Mouse (Mus musculus): ENCODE measurements around the gene Cfap73.
A peak's percentile ranks its signal among the peaks of the same experiment; 100 is the strongest.

Cfap73 gene

DNA sequence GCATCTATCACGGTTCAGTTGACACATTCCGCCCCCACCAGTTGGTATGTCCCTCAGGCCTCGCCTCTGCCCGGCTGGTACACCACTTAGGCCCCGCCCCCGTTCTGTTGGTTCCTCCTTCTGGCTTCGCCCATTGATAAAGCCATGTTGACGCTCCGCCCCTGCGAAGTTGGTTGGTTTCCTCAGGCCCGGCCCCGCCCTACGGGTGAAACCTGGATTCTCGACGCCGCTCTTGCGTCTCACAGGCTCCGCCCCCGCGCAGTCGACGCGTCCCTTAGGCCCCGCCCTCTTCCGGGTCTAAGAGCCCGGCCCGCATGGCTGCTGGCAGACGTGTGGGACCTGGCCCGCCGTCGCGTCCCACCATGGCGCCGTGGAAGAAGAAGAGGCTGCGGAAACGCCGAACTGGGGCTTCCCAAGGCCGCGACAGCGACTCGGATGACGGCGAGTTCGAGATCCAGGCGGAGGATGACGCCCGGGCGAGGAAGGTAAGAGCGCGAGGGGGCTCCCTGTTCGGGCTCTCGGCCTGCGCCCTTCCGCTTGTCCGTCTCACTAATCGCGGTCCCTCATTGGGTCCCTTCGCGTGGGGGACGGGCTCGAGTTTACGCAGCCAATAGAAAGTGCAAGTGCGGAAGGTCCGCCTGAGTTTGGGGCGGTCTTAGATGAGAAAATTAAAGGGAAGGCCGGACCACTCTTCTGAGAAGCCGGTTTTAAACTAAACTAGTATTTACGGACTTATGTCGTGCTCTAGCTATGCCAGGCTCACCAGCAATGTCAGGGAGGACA, 21.0 kb downstream of the Cfap73 start:
- DNase-seq (ENCODE audit: low read depth, low spot score), result peak; percentile 100

DNA sequence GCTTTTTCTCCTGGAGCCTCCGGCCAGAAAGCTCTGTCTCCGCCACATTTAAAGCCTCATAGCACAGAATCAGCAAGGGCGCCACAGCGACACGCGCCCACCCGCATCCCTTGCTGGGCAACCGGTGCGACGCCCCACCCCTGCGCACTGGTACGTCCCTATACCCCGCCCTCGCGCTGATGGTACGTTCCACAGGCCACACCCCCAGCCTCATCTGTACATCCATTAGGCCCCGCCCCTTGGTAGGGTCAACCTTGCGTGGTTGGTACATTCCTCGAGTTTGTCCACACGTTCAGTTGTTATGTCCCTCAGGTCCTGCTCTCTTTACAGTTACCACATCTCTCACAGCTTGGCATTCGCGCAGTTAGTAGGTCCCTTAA, 21.6 kb downstream of the Cfap73 start, which contains the start of the genes Rita1 and Ddx54:
Gene Rita1, minus strand, starts transcription at position 148 of the 380 bp plus-strand sequence.
Gene Ddx54, plus strand, starts transcription at position 298 of the 380 bp plus-strand sequence.
- no peak for DNase-seq (ENCODE audit: low read depth, low spot score)

DNA sequence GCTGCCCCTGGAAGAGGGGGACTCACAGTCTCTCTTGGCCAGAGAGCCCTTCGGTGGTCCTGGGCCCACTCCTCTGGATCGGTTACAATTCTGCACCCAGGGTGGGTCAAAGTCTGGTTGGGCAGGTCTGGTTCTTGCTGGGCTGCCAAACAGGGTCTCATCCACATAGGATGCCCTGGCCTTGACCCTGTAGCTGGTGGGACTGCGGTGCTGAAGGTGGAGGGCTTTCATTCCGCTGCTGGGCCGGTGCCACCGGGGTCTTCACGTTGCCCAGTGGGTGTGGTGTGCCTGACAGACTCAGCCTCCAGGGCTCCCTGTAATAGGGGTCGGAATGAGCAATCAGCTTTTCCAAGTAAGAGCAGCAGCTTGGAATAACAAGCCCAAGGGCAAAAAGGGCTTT, 22.6 kb downstream of the Cfap73 start:
- DNase-seq (ENCODE audit: low read depth, low spot score), result no peak

- no peak for DNase-seq (ENCODE audit: low read depth, low spot score)
These were observed 23.1 kb downstream of the Cfap73 start for GRCm38 (mm10) chr5:120610906-120611305.

DNA sequence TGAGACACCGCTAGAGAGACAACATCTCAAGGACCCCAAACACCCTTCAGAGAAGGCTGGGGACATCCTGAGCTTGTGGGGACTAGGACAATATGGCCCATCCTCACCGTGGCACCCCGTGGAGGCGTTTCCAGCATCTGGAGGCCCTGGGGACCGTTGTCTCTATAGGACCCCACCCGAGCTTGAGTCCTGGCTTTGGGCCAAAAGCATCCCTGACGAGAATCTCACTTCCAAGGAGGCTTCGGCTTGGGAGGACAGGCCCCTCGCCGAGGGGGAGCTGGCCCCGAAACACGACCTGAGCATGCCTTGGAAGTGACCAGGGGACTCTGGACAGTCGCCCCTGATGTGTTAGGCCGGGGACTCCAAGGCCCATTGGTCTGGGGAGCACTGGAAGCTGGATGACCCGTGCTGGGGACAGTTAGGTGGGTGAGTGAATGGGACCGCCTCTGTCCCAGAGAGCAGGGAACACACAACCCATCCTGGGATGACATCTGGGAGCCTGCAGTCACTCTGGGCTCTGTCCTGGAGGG, 24.7 kb downstream of the Cfap73 start:
- DNase-seq (ENCODE audit: low read depth, low spot score), result no peak

GRCm38 (mm10) chr5:120607335-120607734, 26.7 kb downstream of the Cfap73 start:
- DNase-seq (ENCODE audit: low read depth, low spot score), result no peak

- no peak for DNase-seq (ENCODE audit: low read depth, low spot score)
These were observed 27.3 kb downstream of the Cfap73 start for GRCm38 (mm10) chr5:120606590-120607200.

DNA sequence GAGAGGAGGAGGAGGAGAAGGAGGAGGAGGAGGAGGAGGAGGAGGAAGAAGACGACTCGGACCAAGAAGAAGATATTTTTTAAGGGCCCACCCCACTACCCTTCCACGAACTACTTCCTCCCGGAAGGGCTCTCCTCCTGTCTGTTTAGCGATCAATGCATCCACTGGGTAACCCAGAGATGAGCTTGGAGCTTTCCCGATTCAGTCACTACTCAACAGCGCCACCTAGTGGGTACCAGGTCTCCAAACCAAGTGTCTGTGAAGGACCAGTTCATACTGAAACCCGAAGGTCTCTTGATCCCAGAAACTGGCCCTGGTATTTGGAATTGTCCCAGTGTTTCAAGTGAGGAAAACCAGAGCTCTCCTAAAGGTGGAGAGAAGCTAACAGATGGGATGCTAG, 28.3 kb downstream of the Cfap73 start:
- DNase-seq (ENCODE audit: low read depth, low spot score), result peak; percentile 87

GRCm38 (mm10) chr5:120605241-120605661, 28.8 kb downstream of the Cfap73 start:
- no peak for DNase-seq (ENCODE audit: low read depth, low spot score)

DNA sequence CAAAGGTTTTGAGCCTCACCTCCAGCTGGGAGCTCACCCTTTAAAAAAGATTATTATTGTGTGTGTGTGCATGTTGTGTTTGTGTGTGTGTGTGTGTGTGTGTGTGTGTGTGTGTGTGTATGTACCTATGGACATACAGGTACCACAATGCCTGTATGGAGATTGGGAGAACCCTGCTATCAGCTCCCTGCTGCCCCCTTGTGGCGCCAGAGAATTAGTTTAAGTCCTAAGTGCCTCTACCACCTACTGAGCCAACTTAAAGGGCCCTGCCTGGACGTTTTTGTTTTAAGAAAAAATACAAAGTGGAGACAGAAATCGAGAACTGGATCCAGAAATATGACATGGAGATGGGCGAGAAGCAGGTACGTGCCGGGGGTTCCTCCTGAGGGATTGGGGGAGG, 29.2 kb downstream of the Cfap73 start:
- peak; percentile 83 for DNase-seq (ENCODE audit: low read depth, low spot score)

GRCm38 (mm10) chr5:120603515-120603914, 30.5 kb downstream of the Cfap73 start:
- DNase-seq (ENCODE audit: low read depth, low spot score), result no peak

DNA sequence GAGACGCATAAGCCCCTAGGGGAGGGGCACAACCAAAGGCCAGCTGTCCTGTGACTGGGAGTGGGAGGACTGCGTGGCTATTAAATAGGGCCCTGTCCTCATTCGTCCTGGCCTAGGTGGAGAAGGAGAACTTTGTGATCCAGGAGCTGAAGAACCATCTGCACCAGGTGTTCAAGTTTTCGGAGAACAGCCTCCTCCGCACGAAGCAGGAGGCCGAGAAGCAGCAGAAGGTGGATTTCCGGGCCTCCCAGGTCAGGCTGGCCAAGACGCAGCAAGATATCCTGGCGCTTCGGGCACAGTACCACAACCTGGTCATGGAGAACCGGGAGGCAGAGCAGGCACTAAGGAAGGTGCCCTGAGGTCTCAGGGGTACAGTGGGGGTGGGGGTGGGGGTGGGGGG, 31.8 kb downstream of the Cfap73 start:
- no peak for DNase-seq (ENCODE audit: low read depth, low spot score)

DNA sequence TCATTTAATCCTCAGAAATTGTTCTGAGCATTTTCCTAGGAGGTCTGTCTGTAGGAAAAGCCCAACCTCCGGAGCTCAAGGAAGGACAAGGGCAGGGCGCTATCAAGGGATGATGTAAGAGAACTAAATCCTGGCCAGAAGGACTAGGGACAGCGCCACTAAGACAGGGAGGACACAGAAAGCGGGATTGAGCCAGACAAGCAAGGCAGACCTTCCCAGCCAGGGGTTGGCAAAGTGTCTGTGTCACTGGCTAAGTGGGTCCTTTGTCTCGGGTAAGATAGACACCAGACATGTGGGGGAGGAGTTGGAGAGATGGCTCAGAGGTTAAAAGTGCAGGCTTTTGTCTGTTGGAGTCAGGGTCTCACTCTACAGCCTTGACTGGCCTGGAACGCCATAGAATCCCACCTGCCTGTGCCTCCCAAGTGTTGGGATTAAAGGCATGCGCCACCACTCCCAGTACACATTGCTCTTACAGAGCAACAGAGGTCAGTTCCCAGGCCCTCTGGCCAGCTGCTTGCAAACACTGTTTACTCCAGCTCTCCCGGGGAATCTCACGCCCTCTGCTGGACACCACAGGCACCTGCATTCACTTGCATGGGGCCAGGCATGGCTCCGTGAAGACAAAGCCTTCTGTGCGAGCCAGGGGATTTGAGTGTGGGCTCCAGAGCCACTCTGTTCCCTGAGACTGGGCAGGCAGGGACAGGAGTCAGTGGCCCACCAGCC, 32.9 kb downstream of the Cfap73 start:
- no peak for DNase-seq (ENCODE audit: low read depth, low spot score)

DNA sequence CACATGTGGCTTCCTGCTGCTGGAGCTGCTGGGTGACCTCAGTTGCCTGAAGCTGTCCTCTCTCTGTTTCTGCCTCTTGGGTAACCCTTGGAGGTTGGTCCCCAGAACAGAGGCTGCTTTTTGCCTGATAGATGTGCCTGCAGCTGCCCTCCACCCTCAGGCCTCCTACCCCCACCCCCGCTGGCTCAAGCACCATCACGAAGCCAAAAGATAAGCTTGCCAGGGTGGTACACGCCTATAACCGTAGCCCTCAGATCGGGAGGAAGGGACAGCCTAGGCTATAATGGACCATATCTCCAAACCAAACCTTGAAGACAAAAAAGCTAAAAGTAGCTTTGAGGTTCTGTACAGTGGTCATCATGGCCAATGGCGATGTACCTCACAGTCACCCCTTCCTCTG, 34.4 kb downstream of the Cfap73 start:
- DNase-seq (ENCODE audit: low read depth, low spot score), result no peak

DNA sequence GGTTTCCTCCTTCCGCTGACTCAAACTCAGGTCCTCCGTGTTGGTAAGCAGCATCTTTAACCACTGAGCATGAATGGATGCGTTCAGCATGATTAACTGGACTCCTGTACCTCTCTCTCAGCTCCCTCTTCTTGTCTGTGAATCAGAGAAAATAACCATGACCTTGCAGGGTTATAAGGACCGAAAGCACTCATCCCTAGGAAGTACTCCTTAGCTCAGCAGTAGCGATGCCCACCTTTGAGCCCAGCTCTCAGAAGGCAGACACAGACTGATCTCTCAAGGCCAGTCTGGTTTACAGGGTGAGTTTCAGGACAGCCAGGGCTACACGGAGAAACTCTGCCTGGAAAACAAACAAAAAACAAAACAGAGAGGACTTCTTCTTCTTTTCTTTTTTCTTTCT, 39.5 kb downstream of the Cfap73 start:
- DNase-seq (ENCODE audit: low read depth, low spot score), result no peak

DNA sequence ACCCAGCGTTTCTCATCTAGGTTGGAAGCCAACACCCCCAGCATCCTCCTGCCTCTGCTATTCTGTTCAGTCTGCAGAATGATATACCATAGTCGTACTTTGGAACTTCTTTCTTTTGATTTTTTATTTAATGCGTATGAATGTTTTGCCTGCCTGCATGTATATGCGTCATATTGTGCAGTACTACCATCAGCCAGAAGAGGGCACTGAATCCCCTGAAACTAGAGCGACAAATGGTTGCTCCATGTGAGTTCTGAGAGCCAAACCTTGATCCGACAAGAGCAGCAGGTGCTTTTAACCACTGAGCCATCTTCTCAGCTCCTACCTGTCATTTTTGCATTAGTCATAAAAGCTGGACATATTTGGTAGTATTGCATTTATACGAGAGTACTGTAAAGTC, 41.9 kb downstream of the Cfap73 start:
- DNase-seq (ENCODE audit: low read depth, low spot score), result no peak

DNA sequence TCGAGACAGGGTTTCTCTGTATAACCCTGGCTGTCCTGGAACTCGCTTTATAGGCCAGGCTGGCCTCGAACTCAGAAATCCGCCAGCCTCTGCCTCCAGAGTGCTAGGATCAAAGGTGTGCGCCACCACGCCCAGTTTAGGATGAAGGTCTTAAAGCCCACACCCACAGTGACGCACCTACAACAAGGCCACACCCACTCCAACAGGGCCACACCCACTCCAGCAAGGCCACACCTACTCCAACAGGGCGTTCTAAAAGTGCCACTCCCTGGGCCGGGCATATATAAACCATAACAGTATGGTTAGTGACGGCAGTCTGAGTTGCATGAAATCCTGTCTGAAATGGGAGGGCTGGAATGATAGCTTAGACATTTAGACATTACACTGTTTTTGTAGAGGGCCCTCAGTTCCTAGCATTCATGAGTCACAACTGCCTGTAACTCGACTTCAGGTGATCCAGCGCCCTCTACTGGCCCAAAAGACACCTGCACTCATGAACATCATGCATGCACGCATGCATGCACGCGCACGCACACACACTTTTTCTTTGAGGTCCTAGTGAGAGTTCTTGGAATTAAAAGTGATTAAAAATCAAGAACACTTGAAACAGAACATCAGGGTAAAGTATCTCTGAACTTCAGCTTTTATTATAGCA, 43.6 kb downstream of the Cfap73 start:
- peak; percentile 71 for DNase-seq (ENCODE audit: low read depth, low spot score)

- DNase-seq (ENCODE audit: low read depth, low spot score), result peak; percentile 99
These were observed 45.4 kb downstream of the Cfap73 start, which contains the start of the genes Tpcn1 and Iqcd for GRCm38 (mm10) chr5:120588569-120589094. Gene Tpcn1, minus strand, starts transcription at chr5:120588673. Gene Iqcd, plus strand, starts transcription at chr5:120589016.

GRCm38 (mm10) chr5:120587940-120588568, 46.0 kb downstream of the Cfap73 start:
- no peak for DNase-seq (ENCODE audit: low read depth, low spot score)

DNA sequence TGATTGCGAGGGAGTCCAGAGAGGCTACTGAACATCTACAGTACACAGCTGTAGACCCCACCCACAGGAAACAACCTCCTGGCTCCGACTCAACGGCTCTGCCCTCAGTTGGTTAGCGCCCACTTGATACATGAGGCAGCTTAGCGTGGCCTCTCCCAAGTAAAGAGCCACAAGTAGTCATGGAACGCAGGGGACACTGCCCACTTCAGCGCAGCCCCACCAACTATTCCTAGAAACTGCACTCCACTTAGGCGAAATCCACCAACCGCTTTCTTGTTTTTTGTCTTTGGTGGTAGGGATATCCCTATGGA, 46.5 kb downstream of the Cfap73 start:
- peak; percentile 61 for DNase-seq (ENCODE audit: low read depth, low spot score)
